Mouse (Mus musculus) right cerebral cortex, postnatal 10 days (tissue): ENCODE data around the gene Lrmda.

ENCODE experiments used
- DNase-seq, 2 experiments: peaks; one replicate each; pipeline ENCODE4 v3.0.0; 2021; ENCODE audit warnings: low spot score in 2 of 2

Gene Lrmda

DNA sequence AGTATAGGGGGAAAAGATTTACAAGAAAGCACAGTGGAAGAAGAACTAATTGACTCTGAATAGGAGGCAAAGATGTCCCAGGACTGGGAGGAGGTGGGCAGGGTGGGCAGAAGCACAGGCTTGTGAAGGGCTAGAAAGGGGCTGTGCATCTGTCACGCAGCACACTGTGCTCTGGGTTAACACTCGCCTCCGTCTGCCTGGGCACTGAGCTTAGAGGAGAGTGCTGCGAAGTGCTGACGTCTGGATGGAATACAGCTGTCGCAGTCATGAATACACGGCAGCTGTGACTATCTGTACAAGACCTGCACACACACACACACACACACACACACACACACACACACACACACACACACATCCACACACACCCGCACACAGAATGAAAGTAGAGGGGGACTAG, 73.6 kb downstream of the Lrmda start:
- DNase-seq: no peak

DNA sequence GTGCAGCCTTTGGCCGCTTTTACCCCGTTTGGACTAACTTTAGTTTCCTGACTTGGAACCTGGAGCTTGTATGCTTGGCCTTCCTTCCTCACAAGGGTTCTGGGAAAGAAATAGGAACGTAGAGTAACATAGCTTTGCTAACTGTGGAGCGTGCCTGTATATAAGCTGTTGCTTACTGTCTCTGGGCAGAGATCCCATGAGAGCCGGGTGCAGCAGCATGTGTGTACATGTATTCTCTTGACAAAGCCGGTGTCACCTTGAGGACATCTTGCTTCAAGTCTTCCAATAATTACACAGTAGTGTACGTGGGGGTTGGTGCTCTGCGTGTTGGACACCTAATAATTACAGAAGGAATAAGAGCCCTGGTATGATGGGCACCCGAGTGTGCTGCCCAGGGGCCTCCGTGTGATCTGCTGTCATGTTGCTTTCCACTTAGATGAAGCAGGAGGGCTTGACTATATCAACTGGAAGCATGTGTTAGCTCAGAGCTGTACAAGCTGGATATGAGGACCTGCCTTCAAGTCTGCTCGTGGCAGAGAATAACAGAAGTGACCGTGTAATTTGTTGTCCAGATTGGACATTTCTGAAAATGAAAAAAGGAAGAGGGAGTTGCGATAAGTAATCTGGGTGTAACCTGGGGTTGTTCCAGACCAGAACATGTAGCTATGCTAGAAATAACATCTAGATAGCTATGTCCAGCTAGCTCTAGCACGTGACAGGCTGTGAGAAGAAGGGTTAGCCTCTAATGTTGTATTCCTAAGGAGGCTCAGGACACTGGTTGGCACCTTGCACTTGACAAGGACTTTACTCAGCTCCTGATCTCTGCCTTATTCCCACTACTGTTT, 82.7 kb downstream of the Lrmda start:
- DNase-seq: no peak

- DNase-seq: no peak
Measured at GRCm38 (mm10) chr14:22105855-22106254, 86.3 kb downstream of the Lrmda start.

GRCm38 (mm10) chr14:22106777-22107176, 87.3 kb downstream of the Lrmda start:
- DNase-seq: no peak

DNA sequence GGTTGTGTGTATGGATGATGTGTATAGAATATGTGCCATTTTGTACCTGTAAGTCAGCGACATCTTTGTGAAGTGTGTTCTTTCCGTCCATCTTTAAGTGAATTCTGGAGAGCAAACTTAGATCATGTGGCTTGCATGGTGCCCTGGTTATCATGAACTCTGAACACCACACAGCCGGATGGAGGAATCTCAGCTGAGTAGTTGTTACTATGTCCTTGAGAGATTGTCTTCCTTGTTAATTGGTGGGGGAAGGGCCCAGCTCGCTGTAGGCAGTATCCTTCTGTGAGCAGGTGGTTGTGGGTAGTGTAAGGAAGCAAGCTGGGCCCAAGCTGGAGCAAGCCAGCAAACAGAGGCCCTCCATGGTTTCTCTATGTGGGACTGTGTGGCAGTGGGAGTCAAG, 89.9 kb downstream of the Lrmda start:
- DNase-seq: no peak

- DNase-seq: no peak
Measured at GRCm38 (mm10) chr14:22113463-22114361, 94.2 kb downstream of the Lrmda start.

- DNase-seq: no peak
Measured at GRCm38 (mm10) chr14:22114651-22115351, 95.3 kb downstream of the Lrmda start.

DNA sequence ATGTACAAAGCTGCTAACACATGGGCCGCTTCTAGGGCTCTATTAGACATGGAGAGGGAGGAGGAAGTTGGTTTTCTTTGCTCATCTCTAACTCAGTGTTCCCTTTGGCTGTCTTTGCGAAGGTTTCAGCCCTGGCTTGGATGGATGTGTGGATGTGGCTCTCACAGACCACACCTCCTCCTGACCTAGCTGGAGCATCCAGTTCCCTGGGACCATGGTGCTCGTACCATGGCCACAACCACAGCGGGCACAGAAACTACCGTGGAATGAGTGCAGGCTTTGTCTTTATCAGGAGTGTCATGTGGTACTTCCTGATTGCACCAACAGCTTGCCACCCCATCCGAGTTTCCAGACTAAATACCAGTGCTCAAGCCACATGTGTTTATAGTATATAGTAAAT, 98.6 kb downstream of the Lrmda start:
- DNase-seq: no peak

GRCm38 (mm10) chr14:22118512-22118911, 99.0 kb downstream of the Lrmda start:
- no peak for DNase-seq

DNA sequence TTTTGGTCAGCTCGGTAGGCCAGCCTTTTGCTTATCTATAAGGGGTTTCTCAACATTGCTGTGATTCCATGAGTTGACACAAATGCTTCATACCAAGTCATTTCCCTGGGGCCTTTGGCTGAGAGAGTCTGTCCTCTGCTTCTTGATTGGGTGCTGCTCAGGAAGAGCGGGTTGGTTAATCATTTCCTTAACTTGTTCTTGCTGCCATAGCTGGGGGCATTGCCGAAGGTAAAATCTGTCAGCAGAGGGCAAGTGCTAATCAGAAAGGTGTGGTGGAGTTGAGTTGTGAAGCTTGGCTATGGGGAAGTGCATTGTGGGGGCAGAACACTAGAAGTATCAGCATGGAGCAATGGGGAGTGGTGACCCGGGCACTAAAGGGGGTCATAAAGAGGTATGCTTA, 106.8 kb downstream of the Lrmda start:
- DNase-seq: no peak

GRCm38 (mm10) chr14:22126859-22127258, 107.3 kb downstream of the Lrmda start:
- no peak for DNase-seq

DNA sequence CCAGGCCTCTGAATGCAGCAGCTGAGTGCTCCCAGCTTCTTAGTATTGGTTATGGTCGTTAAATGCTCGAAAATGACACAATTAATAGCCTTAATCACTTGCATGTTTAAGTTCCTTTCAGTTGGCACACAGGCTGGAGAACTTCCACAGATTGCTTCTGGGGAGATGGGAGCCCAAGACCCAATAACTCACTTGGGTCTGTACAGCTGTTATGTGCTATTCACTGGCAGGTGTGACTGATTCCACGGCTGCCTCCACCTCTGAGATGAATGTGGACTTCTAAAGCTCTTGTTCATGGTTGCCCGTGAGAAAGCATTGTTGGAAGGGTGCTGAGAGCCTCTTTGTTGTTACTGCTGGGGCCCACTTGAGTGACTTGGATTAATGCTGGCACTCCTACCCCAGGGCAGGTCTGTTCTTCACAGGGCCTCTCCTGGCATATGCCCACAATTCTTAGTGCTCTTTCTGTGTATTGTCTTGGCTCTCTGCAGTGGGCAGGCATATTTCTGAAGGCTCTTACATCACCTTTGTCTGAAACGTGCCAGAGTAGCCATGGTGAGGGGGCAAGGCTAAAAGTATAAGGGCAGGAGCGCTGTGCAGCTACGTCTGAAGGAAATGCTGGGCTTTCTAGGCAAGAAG, 111.6 kb downstream of the Lrmda start:
- DNase-seq: no peak

DNA sequence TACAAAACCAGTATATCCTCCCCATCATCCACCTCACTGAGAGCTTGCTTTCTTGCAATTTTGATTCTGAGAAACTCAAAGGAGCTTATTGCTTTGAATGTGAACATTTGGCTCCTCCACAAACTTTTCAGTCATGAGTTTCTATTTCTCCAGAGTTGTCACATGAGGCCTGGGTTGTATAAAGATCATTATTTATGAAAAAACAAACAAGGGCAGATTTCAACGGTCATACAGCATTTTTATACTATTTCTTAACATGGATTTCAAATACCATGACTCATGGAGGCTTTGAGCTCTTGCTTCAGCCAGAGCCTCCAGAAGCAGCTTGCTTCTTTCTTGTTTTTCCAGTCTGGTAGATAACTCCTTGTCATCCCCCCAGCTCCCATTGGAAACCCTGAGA, 119.8 kb downstream of the Lrmda start:
- DNase-seq: no peak

- DNase-seq: no peak
Measured at GRCm38 (mm10) chr14:22144014-22144413, 124.5 kb downstream of the Lrmda start.

- DNase-seq: no peak
Measured at GRCm38 (mm10) chr14:22145863-22146262, 126.4 kb downstream of the Lrmda start.

- DNase-seq: no peak
Measured at GRCm38 (mm10) chr14:22146508-22147044, 127.1 kb downstream of the Lrmda start.

DNA sequence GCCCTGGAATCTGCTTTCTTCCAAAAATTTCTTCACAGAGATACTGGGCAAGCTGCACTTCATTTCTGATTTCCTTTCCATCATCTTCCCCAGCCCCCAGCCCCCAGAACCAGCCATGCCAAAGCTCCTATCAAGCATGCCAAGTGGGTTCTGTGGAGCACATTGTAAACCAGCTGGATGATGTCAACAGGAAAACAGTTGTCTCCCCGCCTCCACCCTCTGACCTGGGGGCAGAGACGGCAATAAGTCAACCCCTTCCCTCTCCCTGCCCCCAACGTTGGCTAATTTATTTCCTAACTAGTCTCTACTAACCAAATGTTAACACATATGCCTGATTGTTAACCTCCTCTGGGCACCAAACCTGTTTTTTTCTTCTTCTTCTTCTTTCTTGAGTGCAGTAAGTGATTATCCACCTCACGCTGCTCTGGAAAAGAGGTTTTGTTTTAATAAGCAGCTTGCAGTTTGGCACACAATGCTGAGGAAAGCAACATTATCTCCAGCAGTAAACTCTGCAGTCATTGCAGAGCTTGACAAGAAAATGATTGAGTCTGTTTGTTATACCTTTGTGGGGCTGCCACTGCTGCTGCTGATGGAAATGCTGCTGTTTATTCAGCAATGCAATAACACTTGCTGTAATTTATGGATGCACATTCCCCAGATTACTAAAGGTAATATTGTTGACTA, 128.0 kb downstream of the Lrmda start:
- DNase-seq: no peak

GRCm38 (mm10) chr14:22152701-22153100, 133.2 kb downstream of the Lrmda start:
- DNase-seq: no peak

DNA sequence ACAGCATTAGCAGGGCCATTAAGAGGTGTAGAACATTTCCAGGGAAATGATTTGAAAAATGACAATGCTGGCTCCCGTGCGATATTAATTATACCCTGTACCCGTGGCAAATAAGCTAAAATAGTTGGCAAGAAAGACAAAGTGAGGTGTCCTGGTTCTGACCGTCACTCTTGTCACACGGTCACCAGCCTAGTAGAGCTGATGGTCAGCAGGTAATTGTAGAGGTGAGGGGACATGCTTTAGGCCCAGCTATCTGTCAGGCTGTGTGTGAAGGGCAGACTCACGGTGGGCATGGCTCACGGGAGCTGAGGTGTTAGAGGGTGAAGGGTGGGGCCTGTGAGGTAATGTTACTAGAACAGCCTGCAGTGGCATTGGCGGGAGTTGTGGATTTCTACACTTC, 134.6 kb downstream of the Lrmda start:
- no peak for DNase-seq

DNA sequence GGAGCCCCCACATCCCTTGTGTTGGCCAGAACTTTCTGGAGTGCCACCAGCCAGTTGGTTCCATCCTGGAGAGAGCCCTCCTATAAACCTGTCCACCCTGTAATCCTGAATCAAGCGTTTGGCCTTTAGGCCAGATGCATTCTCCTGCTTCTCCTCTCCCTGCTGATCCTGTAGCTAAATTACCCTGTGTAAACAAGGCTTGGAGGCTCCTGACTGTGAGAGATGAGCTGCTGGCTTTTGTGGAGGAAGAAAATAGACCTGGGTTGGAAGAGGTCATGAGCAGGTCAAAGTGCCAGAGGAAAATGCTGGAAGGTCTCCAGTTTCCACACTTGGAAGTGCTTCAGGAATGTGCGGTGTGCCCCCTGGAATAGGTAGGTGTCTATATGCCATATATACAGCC, 135.5 kb downstream of the Lrmda start:
- DNase-seq: no peak

GRCm38 (mm10) chr14:22155512-22156026, 136.1 kb downstream of the Lrmda start:
- DNase-seq: no peak
